Mouse (Mus musculus) CH12.LX (cell line): ENCODE data around the gene Gm44973. TPM values are rescaled to one million over a fixed set of nuclear protein-coding genes. Genes with fewer than 3 reads are reported as not detected.

Experiments used
- DNase-seq: peaks from one replicate; pipeline ENCODE4 v3.0.0-alpha.2; 2013; ENCODE audit errors: extremely low read depth
- H3K27ac ChIP-seq: 2 replicates; pipeline ENCODE4 v1.5.1; 2012; ENCODE audit warnings: low read depth, mild to moderate bottlenecking, control low read depth, moderate library complexity; ENCODE audit not compliant: insufficient read depth
- H3K27me3 ChIP-seq: replicated peaks from 2 replicates; pipeline ENCODE3; 2012; ENCODE audit warnings: inconsistent platforms
- H3K36me3 ChIP-seq, 2 experiments: replicated peaks in 1 of 2; 2 replicates each; pipeline versions ENCODE3 to v1.6.1; 2012; ENCODE audit warnings: inconsistent platforms in 1 of 2, low read length in 1 of 2, mild to moderate bottlenecking in 1 of 2, mixed read lengths in 1 of 2, moderate library complexity in 1 of 2; ENCODE audit not compliant: control insufficient read depth in 1 of 2, insufficient read depth in 1 of 2
- H3K4me1 ChIP-seq, 2 experiments: 2 replicates each; pipeline ENCODE4 v1.6.1; 2012; ENCODE audit warnings: inconsistent platforms in 1 of 2, moderate library complexity in 1 of 2; ENCODE audit not compliant: insufficient read depth in 2 of 2, control insufficient read depth in 1 of 2
- H3K4me2 ChIP-seq: 2 replicates; pipeline ENCODE4 v1.6.1; 2012; ENCODE audit warnings: low read depth, mild to moderate bottlenecking, control low read depth; ENCODE audit not compliant: poor library complexity, insufficient read depth, severe bottlenecking
- H3K4me3 ChIP-seq, 3 experiments: fragments of 150-350 bp in 1 of 3; sonication (generic) in 1 of 3; replicated peaks in 1 of 3; 2 replicates each; pipeline versions ENCODE3 to v1.5.1; 2011 to 2012; ENCODE audit warnings: low read depth in 2 of 3, low read length in 2 of 3, mild to moderate bottlenecking in 2 of 3, moderate library complexity in 2 of 3, control low read depth in 1 of 3, improper control_type of control experiment in 1 of 3, inconsistent platforms in 1 of 3, mixed read lengths in 1 of 3; ENCODE audit not compliant: poor library complexity in 1 of 3
- H3K79me2 ChIP-seq: replicated peaks from 2 replicates; pipeline ENCODE4 v1.6.1; 2012; ENCODE audit warnings: mild to moderate bottlenecking, moderate library complexity; ENCODE audit not compliant: control insufficient read depth, poor library complexity, insufficient read depth, severe bottlenecking; ENCODE audit errors: extremely low read depth
- H3K9ac ChIP-seq: 2 replicates; pipeline ENCODE4 v1.6.1; 2012; ENCODE audit warnings: low read depth, mild to moderate bottlenecking, control low read depth, moderate library complexity; ENCODE audit not compliant: insufficient read depth
- H3K9me3 ChIP-seq: replicated peaks from 2 replicates; pipeline ENCODE3; 2012; ENCODE audit warnings: low read length, inconsistent platforms, mixed read lengths
- BHLHE40 ChIP-seq: IDR thresholded peaks from 2 replicates; pipeline ENCODE4 v1.6.1; 2011; ENCODE audit warnings: mild to moderate bottlenecking, low read depth, low read length, improper control_type of control experiment
- CHD1 ChIP-seq: IDR thresholded peaks from 2 replicates; pipeline ENCODE4 v1.6.1; 2012; ENCODE audit warnings: low read depth, low read length, improper control_type of control experiment, inconsistent platforms
- CTCF ChIP-seq, 2 experiments: IDR thresholded peaks in 1 of 2; conservative IDR thresholded peaks in 1 of 2; 2 replicates each; pipeline ENCODE4 v1.5.1; 2011 to 2012; ENCODE audit warnings: low read depth in 2 of 2, low read length in 2 of 2, improper control_type of control experiment in 1 of 2, inconsistent platforms in 1 of 2, mild to moderate bottlenecking in 1 of 2, moderate library complexity in 1 of 2
- E2F4 ChIP-seq: IDR thresholded peaks from 2 replicates; pipeline ENCODE4 v1.6.1; 2011; ENCODE audit warnings: low read depth, low read length, improper control_type of control experiment; ENCODE audit not compliant: insufficient replicate concordance
- ELF1 ChIP-seq: IDR thresholded peaks from 2 replicates; pipeline ENCODE4 v1.6.1; 2014; ENCODE audit warnings: low read depth, mild to moderate bottlenecking, inconsistent platforms, low read length, improper control_type of control experiment
- EP300 ChIP-seq: IDR thresholded peaks from 2 replicates; pipeline ENCODE4 v1.6.1; 2011; ENCODE audit warnings: low read length, improper control_type of control experiment
- ETS1 ChIP-seq: conservative IDR thresholded peaks from 2 replicates; pipeline ENCODE4 v1.6.1; 2012; ENCODE audit warnings: low read depth, mild to moderate bottlenecking, inconsistent platforms, low read length, improper control_type of control experiment, moderate library complexity
- GABPA ChIP-seq: IDR thresholded peaks from 2 replicates; pipeline ENCODE4 v1.6.1; 2012; ENCODE audit warnings: low read depth, low read length, improper control_type of control experiment, inconsistent platforms; ENCODE audit not compliant: insufficient replicate concordance
- IRF4 ChIP-seq: IDR thresholded peaks from 2 replicates; pipeline ENCODE4 v1.6.1; 2014; ENCODE audit warnings: low read depth, mild to moderate bottlenecking, inconsistent platforms, low read length, improper control_type of control experiment
- JUND ChIP-seq: conservative IDR thresholded peaks from 2 replicates; pipeline ENCODE4 v1.6.1; 2011; ENCODE audit warnings: low read depth, low read length, improper control_type of control experiment
- KAT2A ChIP-seq: IDR thresholded peaks from 2 replicates; pipeline ENCODE4 v1.6.1; 2012; ENCODE audit warnings: low read length, improper control_type of control experiment, inconsistent platforms; ENCODE audit not compliant: insufficient replicate concordance
- MAFK ChIP-seq: IDR thresholded peaks from 2 replicates; pipeline ENCODE4 v1.6.1; 2011; ENCODE audit warnings: low read length, improper control_type of control experiment; ENCODE audit not compliant: insufficient replicate concordance
- MXI1 ChIP-seq: IDR thresholded peaks from 2 replicates; pipeline ENCODE4 v1.6.1; 2011; ENCODE audit warnings: mild to moderate bottlenecking, low read depth, low read length, improper control_type of control experiment
- NELFE ChIP-seq: IDR thresholded peaks from 2 replicates; pipeline ENCODE4 v1.6.1; 2011; ENCODE audit warnings: low read depth, low read length, improper control_type of control experiment
- NRF1 ChIP-seq: IDR thresholded peaks from 2 replicates; pipeline ENCODE4 v1.6.1; 2014; ENCODE audit warnings: low read depth, mild to moderate bottlenecking, inconsistent platforms, low read length, improper control_type of control experiment, moderate library complexity
- PAX5 ChIP-seq: IDR thresholded peaks from 2 replicates; pipeline ENCODE4 v1.6.1; 2012; ENCODE audit warnings: low read length, inconsistent platforms, mixed read lengths
- POLR2A ChIP-seq: IDR thresholded peaks from 2 replicates; pipeline ENCODE4 v1.6.1; 2011; ENCODE audit warnings: low read depth, mild to moderate bottlenecking, improper control_type of control experiment, low read length
- POLR2AphosphoS2 ChIP-seq: IDR thresholded peaks from 2 replicates; pipeline ENCODE4 v1.6.1; 2011; ENCODE audit warnings: low read depth, low read length, improper control_type of control experiment
- RAD21 ChIP-seq: IDR thresholded peaks from 2 replicates; pipeline ENCODE4 v1.6.1; 2011; ENCODE audit warnings: low read depth, mild to moderate bottlenecking, low read length, improper control_type of control experiment, moderate library complexity
- SMC3 ChIP-seq: IDR thresholded peaks from 2 replicates; pipeline ENCODE4 v1.6.1; 2011; ENCODE audit warnings: low read depth, low read length, improper control_type of control experiment
- TBP ChIP-seq: conservative IDR thresholded peaks from 2 replicates; pipeline ENCODE4 v1.6.1; 2011; ENCODE audit warnings: low read depth, low read length, improper control_type of control experiment
- TCF12 ChIP-seq: IDR thresholded peaks from 2 replicates; pipeline ENCODE4 v1.6.1; 2014; ENCODE audit warnings: low read depth, mild to moderate bottlenecking, inconsistent platforms, low read length, improper control_type of control experiment
- UBTF ChIP-seq: IDR thresholded peaks from 2 replicates; pipeline ENCODE4 v1.6.1; 2012; ENCODE audit warnings: low read depth, mild to moderate bottlenecking, inconsistent platforms, low read length, improper control_type of control experiment, moderate library complexity
- USF2 ChIP-seq: conservative IDR thresholded peaks from 2 replicates; pipeline ENCODE4 v1.6.1; 2011; ENCODE audit warnings: low read depth, low read length, improper control_type of control experiment
- ZC3H11A ChIP-seq: IDR thresholded peaks from 2 replicates; pipeline ENCODE4 v1.6.1; 2012; ENCODE audit warnings: low read depth, mild to moderate bottlenecking, inconsistent platforms, low read length, improper control_type of control experiment
- dilution Hi-C: fragments of 300-500 bp; cut with MboI; formaldehyde crosslinking; loops from 2 replicates; pipeline ENCODE4 v1.14.3; 2020; ENCODE audit warnings: low sequenced_read_pairs; ENCODE audit not compliant: extremely low pct_unique_long_range_greater_than_20kb, extremely low pct_ligation_motif_present
- in situ Hi-C: fragments of 300-500 bp; cut with MboI; formaldehyde crosslinking; loops from 3 replicates; pipeline ENCODE4 v1.14.3; 2019; ENCODE audit warnings: low sequenced_read_pairs, low pct_ligation_motif_present, low pct_unique_long_range_greater_than_20kb, mixed read lengths
- polyA plus RNA-seq: library from polyadenylated mRNA; unstranded; fragments of >175 nt; gene quantifications from 2 replicates; pipeline ENCODE4 v1.2.1, GENCODE M21; 2012; ENCODE audit warnings: low read depth; ENCODE audit not compliant: insufficient read length
- total RNA-seq, 2 experiments: library from RNA; depleted of rRNA; stranded (reverse); fragments of 300-350 nt in 1 of 2; fragments of >200 nt in 1 of 2; gene quantifications; 2 replicates each; pipeline ENCODE4 v1.2.3; 2012 to 2014

Gene Gm44973
- total and polyA plus RNA-seq, 3 experiments: 1.3 to 6.3 TPM; not detected in 1

- Histone ChIP-seq H3K36me3 (no peaks in the 10 kb centered on the region), H3K27me3 (peaks cover 68% of the 10 kb centered on the region), H3K9me3 (no peaks in the 10 kb centered on the region), H3K79me2 (no peaks in the 10 kb centered on the region), H3K9ac (no peak within 1 kb of the TSS), H3K4me1 (0 out of 4 replicates have a peak, but pooled peaks cover 2 to 6% of the 10 kb centered on the region in 2 experiments), H3K4me3 (no peak within 1 kb of the TSS), H3K4me2 (no peak within 1 kb of the TSS), H3K27ac (no peak within 1 kb of the TSS)
- TF ChIP-seq ETS1 (no peak), KAT2A (no peak), UBTF (no peak), JUND (no peak), NRF1 (no peak)
- DNase-seq: no peak
- in situ Hi-C loops (no loop called here), dilution Hi-C loops (no loop called here)
These were observed 44.2 kb upstream of the Gm44973 start, which contains the start of gene Sbk3 for GRCm38 (mm10) chr7:4971068-4971467. Gene Sbk3 (minus strand): TSS chr7:4971168.

GRCm38 (mm10) chr7:4971710-4972109 lies 43.6 kb upstream of the Gm44973 start:
- no peak for TF ChIP-seq GABPA
- no peak for TF ChIP-seq PAX5
- no peak for TF ChIP-seq JUND
- no peak for TF ChIP-seq NELFE
- TF ChIP-seq POLR2A: no peak
- TF ChIP-seq ZC3H11A: no peak
- no peak for TF ChIP-seq POLR2AphosphoS2
- TF ChIP-seq USF2: no peak
- in situ Hi-C loops (no loop called here), dilution Hi-C loops (no loop called here)
- Histone ChIP-seq H3K36me3 (no peaks in the 10 kb centered on the region), H3K9me3 (peaks cover 4% of the 10 kb centered on the region), H3K4me3 (no peak overlapping the region), H3K9ac (no peak overlapping the region), H3K27me3 (peaks cover 68% of the 10 kb centered on the region), H3K79me2 (no peaks in the 10 kb centered on the region), H3K4me1 (0 out of 4 replicates have a peak, but pooled peaks cover 2 to 6% of the 10 kb centered on the region in 2 experiments), H3K4me2 (no peak overlapping the region), H3K27ac (no peak overlapping the region)
- DNase-seq: no peak

DNA sequence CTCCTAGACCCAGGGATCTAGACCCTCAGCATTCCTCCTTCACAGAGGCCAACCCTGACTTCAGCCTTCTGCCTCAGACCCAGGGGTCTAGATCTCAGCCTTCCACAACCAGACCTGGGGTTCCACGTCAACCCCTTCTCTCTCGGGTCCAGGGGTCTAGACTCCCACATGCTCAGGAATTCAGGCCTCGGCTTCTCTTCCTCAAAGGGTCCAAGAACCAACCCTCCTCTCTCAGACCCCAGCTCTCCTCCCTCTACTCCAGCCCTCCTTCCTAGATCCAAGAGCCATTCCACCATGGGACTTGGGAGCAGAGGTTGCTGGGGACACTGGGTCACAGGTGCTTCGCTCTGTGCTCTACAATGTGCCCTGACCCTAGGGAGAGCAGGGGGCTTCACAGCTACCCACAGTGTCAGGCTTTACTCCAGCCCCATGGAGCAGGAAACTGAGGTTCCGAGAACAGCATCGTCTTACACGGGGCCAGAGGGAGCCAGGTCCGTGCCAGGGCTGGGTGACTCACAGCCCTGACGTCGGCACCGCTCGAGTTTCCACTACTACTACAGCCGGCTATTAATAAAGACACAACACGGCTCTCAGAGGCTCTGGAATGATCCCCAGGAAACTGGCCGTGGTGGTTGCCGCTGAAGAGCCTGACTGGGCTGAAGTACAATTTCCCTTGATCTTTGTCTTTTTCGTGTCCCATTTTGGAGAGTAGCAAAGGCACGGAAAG lies 42.8 kb upstream of the Gm44973 start:
- in situ Hi-C loops: no loop called here
- H3K9me3 ChIP-seq: peaks cover 8% of the 10 kb centered on the region
- H3K27ac ChIP-seq: no peak overlapping the region
- TF ChIP-seq CHD1 (no peak), BHLHE40 (no peak), MXI1 (no peak), IRF4 (no peak), POLR2A (no peak), E2F4 (no peak), RAD21 (no peak), TCF12 (no peak), CTCF (conservative IDR thresholded peaks at IDR 0.05 in 1 of 2, IDR thresholded peaks at IDR 0.05 in 1 of 2; ENCODE audit: low read depth in 2 of 2, low read length in 2 of 2) (no peak), TBP (no peak), SMC3 (no peak), PAX5 (no peak), ZC3H11A (no peak), JUND (no peak), KAT2A (no peak), MAFK (no peak), ELF1 (no peak), NELFE (no peak), EP300 (no peak)
- TF ChIP-seq, all 38 proteins: peak for 0
- Histone ChIP-seq H3K36me3 (no peaks in the 10 kb centered on the region), H3K4me3 (no peak overlapping the region), H3K27me3 (peaks cover 61% of the 10 kb centered on the region), H3K9ac (no peak overlapping the region), H3K4me1 (0 out of 4 replicates have a peak, but pooled peaks cover 2 to 6% of the 10 kb centered on the region in 2 experiments), H3K79me2 (no peaks in the 10 kb centered on the region), H3K4me2 (peak overlapping the region; percentile 5; the same call in 1 of the 2 replicates)
- peak; percentile 21 for DNase-seq
- dilution Hi-C loops: no loop called here
